Mouse (Mus musculus): ENCODE measurements around the gene Fbxl13. TPM values are rescaled to one million over a fixed set of nuclear protein-coding genes. Genes with fewer than 3 reads are reported as not detected.

Fbxl13 gene
- total RNA-seq, 1 experiment, result not detected

- Histone ChIP-seq H3K4me3 (ENCODE audit: insufficient read depth in 1 of 2, low read depth in 1 of 2, low read length in 2 of 2, poor library complexity in 1 of 2, severe bottlenecking in 1 of 2) (no peak overlapping the region), H3K27ac (ENCODE audit: insufficient read depth, low read depth, low read length, poor library complexity, severe bottlenecking) (no peak overlapping the region), H3K9me3 (ENCODE audit: control insufficient read depth, insufficient read depth, low read depth, low read length) (no peaks in the 10 kb centered on the region), H3K9ac (ENCODE audit: insufficient read depth, low read depth, low read length, poor library complexity, severe bottlenecking) (no peak overlapping the region), H3K4me1 (ENCODE audit: control insufficient read depth in 2 of 2, insufficient read depth in 2 of 2, low read length in 2 of 2, poor library complexity in 1 of 2) (no peaks in the 10 kb centered on the region), H3K36me3 (ENCODE audit: control insufficient read depth, insufficient read depth, low read length, poor library complexity, severe bottlenecking) (no peaks in the 10 kb centered on the region)
- no peak for DNase-seq (ENCODE audit: low read depth, low spot score)
- TF ChIP-seq MAFK (IDR thresholded peaks at IDR 0.05; ENCODE audit: insufficient read depth, low read depth, low read length), result no peak
- no peak for TF ChIP-seq ZNF384 (IDR thresholded peaks at IDR 0.05; ENCODE audit: low read depth, low read length)
- no peak for TF ChIP-seq ZC3H11A (IDR thresholded peaks at IDR 0.05; ENCODE audit: borderline replicate concordance, low read depth, low read length)
- no peak for TF ChIP-seq HCFC1 (IDR thresholded peaks at IDR 0.05; ENCODE audit: borderline replicate concordance, insufficient read depth, low read length)
- no peak for TF ChIP-seq CHD2 (IDR thresholded peaks at IDR 0.05; ENCODE audit: low read depth, low read length)
- in situ Hi-C loops (cut with MboI; ENCODE audit: low sequenced_read_pairs in 2 of 2, unreplicated experiment in 2 of 2), result no loop called here
Measured at GRCm38 (mm10) chr5:21529110-21529720, 116.2 kb downstream of the Fbxl13 start.

- Histone ChIP-seq H3K9ac (ENCODE audit: insufficient read depth, low read depth, low read length, poor library complexity, severe bottlenecking) (no peak overlapping the region), H3K9me3 (ENCODE audit: control insufficient read depth, insufficient read depth, low read depth, low read length) (no peaks in the 10 kb centered on the region), H3K4me1 (ENCODE audit: control insufficient read depth in 2 of 2, insufficient read depth in 2 of 2, low read length in 2 of 2, poor library complexity in 1 of 2) (no peaks in the 10 kb centered on the region), H3K27ac (ENCODE audit: insufficient read depth, low read depth, low read length, poor library complexity, severe bottlenecking) (no peak overlapping the region), H3K4me3 (ENCODE audit: insufficient read depth in 1 of 2, low read depth in 1 of 2, low read length in 2 of 2, poor library complexity in 1 of 2, severe bottlenecking in 1 of 2) (no peak overlapping the region), H3K36me3 (ENCODE audit: control insufficient read depth, insufficient read depth, low read length, poor library complexity, severe bottlenecking) (no peaks in the 10 kb centered on the region)
- in situ Hi-C loops (cut with MboI; ENCODE audit: low sequenced_read_pairs in 2 of 2, unreplicated experiment in 2 of 2), result no loop called here
- TF ChIP-seq HCFC1 (IDR thresholded peaks at IDR 0.05; ENCODE audit: borderline replicate concordance, insufficient read depth, low read length), result no peak
- no peak for TF ChIP-seq MAFK (IDR thresholded peaks at IDR 0.05; ENCODE audit: insufficient read depth, low read depth, low read length)
- TF ChIP-seq ZC3H11A (IDR thresholded peaks at IDR 0.05; ENCODE audit: borderline replicate concordance, low read depth, low read length), result no peak
- TF ChIP-seq ZNF384 (IDR thresholded peaks at IDR 0.05; ENCODE audit: low read depth, low read length), result no peak
- DNase-seq (ENCODE audit: low read depth, low spot score), result no peak
Measured at GRCm38 (mm10) chr5:21528068-21528842, 117.2 kb downstream of the Fbxl13 start.

GRCm38 (mm10) chr5:21527488-21527911, 117.9 kb downstream of the Fbxl13 start:
- no peak for DNase-seq (ENCODE audit: low read depth, low spot score)
- H3K4me1 ChIP-seq (ENCODE audit: control insufficient read depth in 2 of 2, insufficient read depth in 2 of 2, low read length in 2 of 2, poor library complexity in 1 of 2), result no peaks in the 10 kb centered on the region
- in situ Hi-C loops (cut with MboI; ENCODE audit: low sequenced_read_pairs in 2 of 2, unreplicated experiment in 2 of 2), result no loop called here
- no peak overlapping the region for H3K4me3 ChIP-seq (ENCODE audit: insufficient read depth in 1 of 2, low read depth in 1 of 2, low read length in 2 of 2, poor library complexity in 1 of 2, severe bottlenecking in 1 of 2)
- no peak overlapping the region for H3K27ac ChIP-seq (ENCODE audit: insufficient read depth, low read depth, low read length, poor library complexity, severe bottlenecking)
- no peak overlapping the region for H3K9ac ChIP-seq (ENCODE audit: insufficient read depth, low read depth, low read length, poor library complexity, severe bottlenecking)
- TF ChIP-seq MAFK (IDR thresholded peaks at IDR 0.05; ENCODE audit: insufficient read depth, low read depth, low read length) (no peak), CHD2 (IDR thresholded peaks at IDR 0.05; ENCODE audit: low read depth, low read length) (no peak), ZNF384 (IDR thresholded peaks at IDR 0.05; ENCODE audit: low read depth, low read length) (no peak), ZC3H11A (IDR thresholded peaks at IDR 0.05; ENCODE audit: borderline replicate concordance, low read depth, low read length) (no peak), HCFC1 (IDR thresholded peaks at IDR 0.05; ENCODE audit: borderline replicate concordance, insufficient read depth, low read length) (no peak)
- H3K36me3 ChIP-seq (ENCODE audit: control insufficient read depth, insufficient read depth, low read length, poor library complexity, severe bottlenecking), result no peaks in the 10 kb centered on the region
- no peaks in the 10 kb centered on the region for H3K9me3 ChIP-seq (ENCODE audit: control insufficient read depth, insufficient read depth, low read depth, low read length)

- Histone ChIP-seq H3K4me1 (ENCODE audit: control insufficient read depth in 2 of 2, insufficient read depth in 2 of 2, low read length in 2 of 2, poor library complexity in 1 of 2) (no peaks in the 10 kb centered on the region), H3K9ac (ENCODE audit: insufficient read depth, low read depth, low read length, poor library complexity, severe bottlenecking) (no peak overlapping the region), H3K36me3 (ENCODE audit: control insufficient read depth, insufficient read depth, low read length, poor library complexity, severe bottlenecking) (no peaks in the 10 kb centered on the region), H3K27ac (ENCODE audit: insufficient read depth, low read depth, low read length, poor library complexity, severe bottlenecking) (no peak overlapping the region), H3K9me3 (ENCODE audit: control insufficient read depth, insufficient read depth, low read depth, low read length) (no peaks in the 10 kb centered on the region), H3K4me3 (ENCODE audit: insufficient read depth in 1 of 2, low read depth in 1 of 2, low read length in 2 of 2, poor library complexity in 1 of 2, severe bottlenecking in 1 of 2) (no peak overlapping the region)
- DNase-seq (ENCODE audit: low read depth, low spot score), result no peak
- no peak for TF ChIP-seq ZNF384 (IDR thresholded peaks at IDR 0.05; ENCODE audit: low read depth, low read length)
- TF ChIP-seq ZC3H11A (IDR thresholded peaks at IDR 0.05; ENCODE audit: borderline replicate concordance, low read depth, low read length), result no peak
- no peak for TF ChIP-seq CHD2 (IDR thresholded peaks at IDR 0.05; ENCODE audit: low read depth, low read length)
- TF ChIP-seq HCFC1 (IDR thresholded peaks at IDR 0.05; ENCODE audit: borderline replicate concordance, insufficient read depth, low read length), result no peak
- no peak for TF ChIP-seq MAFK (IDR thresholded peaks at IDR 0.05; ENCODE audit: insufficient read depth, low read depth, low read length)
- in situ Hi-C loops (cut with MboI; ENCODE audit: low sequenced_read_pairs in 2 of 2, unreplicated experiment in 2 of 2), result no loop called here
Measured at GRCm38 (mm10) chr5:21526835-21527485, 118.5 kb downstream of the Fbxl13 start.
